Mouse (Mus musculus) heart, postnatal 0 days (tissue): ENCODE results near the gene Sox6.

Experiments used
- CTCF ChIP-seq: IDR thresholded peaks from 2 replicates; pipeline ENCODE4 v1.5.1; 2016; ENCODE audit warnings: antibody characterized with exemption, control low read depth, low read depth
- EP300 ChIP-seq: IDR thresholded peaks from 2 replicates; pipeline ENCODE4 v1.6.1; 2016; ENCODE audit warnings: antibody characterized with exemption, low read depth

DNA sequence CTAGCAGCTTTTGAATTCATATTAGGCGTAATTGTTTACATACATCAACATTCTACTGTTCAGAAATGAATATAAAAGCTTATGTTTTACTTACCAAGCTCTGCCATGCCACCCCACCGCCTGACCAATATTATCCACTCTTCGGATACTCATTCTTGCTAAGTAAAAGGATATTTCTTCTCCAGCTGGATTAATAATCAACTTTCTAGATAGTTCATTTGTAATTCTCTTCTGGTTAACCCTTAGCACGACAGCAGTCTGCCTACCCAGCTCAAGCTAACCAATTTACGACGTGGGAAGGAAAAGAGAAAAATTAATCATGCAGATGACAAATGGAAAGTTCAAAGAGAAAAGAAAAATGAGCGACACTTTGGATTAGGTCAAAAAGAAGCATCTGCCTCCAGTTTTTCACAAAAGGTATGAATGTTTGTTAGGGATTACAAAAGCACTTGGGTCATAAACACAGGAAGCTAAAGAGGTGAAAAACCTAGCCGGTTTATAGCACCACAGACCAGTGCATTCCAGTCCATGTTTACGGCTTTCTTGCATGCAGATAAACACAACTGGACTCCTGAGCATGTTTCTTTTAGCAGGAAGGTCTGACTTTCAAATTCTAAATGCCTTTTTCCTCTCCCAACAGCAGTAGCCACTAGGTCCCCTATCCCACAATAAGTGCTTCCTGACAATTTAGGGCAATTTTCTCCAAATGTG lies 178.8 kb downstream of the Sox6 start:
- no peak for TF ChIP-seq EP300
- TF ChIP-seq CTCF = no peak
